Mouse (Mus musculus): ENCODE data around the gene Klf6.

The Klf6 gene

DNA sequence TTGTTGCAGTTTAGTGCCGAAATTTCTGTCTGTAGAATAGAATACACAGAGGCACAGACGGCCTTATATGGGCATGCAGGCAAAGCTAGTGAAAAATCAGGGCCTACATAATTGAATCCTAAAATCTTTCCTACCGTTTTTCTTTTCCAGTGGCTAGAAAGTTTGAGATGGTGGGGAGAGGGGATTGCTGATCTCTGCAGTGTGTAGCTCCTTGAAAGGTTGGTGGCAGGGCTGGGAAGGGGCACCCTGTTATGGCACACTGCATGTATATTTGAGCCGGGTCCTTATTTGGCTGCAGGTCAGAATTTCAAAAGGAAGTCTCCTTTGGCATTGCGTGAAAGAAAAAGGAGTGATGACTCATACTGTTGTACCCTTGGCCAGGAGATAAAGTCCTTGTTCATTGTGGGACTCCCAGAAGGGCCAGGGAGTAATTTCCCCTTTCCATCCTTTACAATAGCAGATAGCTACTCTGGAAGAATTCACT is 2.2 kb downstream of the Klf6 start:
- no peak for DNase-seq (ENCODE audit: low read depth, low spot score)

GRCm38 (mm10) chr13:5864265-5865097 is 3.2 kb downstream of the Klf6 start:
- DNase-seq (ENCODE audit: low read depth, low spot score), result no peak

GRCm38 (mm10) chr13:5865098-5865415 is 3.8 kb downstream of the Klf6 start:
- no peak for DNase-seq (ENCODE audit: low read depth, low spot score)

DNA sequence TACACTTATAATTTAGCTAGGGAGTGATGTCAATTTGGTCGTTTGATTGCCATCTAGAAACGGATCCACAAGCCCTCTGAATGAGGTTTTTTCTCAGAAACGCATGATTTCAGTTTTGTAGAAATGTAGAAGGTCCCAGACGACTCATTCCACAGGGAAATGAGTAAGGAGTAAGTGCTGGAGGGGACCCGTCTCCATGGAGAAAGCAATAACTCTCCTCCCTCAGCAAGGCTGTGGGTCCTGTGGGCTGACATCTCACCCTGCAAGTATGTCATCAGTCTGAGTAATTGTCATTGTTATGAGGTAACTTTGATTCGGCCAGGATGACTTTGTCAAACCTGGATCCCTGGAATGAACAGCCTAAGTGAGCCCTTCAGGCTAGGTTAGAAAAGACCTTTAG is 4.8 kb downstream of the Klf6 start:
- DNase-seq (ENCODE audit: low read depth, low spot score), result no peak

GRCm38 (mm10) chr13:5866532-5866931 is 5.2 kb downstream of the Klf6 start:
- no peak for DNase-seq (ENCODE audit: low read depth, low spot score)

DNA sequence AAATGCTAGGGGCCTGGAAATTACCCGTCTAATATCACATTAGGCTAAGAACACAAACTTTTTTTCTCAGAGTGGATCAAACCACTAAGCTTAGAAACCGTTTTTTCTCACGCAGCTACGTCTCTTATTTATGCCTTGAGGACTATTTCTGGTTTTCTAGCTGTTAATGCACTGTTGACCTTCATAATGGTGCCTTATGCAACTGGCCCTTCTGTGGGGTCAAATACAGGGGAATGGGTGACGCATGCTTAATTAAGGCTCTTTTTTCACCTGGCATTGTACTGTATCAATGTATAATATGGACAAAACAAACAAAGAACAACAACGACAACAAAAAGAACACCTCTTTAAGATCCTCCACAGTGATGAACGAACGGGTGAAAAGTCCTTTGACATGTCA is 7.1 kb downstream of the Klf6 start:
- no peak for DNase-seq (ENCODE audit: low read depth, low spot score)

DNA sequence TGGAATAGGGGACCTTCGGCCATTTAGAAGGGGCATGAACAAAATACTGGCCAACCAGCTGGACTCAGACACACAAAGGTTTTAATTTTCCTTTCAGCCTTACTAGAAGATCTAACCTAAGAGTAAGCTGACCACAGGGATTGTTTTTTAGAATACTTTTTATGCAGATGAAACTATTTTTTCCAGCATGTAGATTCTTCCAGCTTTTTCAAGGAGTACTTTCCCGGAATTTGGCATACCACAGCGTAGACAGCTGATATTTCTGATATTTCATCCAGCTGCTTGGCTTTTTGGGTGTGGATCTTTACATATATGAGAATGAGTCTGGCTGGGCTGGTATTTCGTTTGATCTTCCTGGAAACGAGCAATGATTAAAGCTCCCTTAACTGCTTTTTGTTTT is 8.2 kb downstream of the Klf6 start:
- no peak for DNase-seq (ENCODE audit: low read depth, low spot score)

- DNase-seq (ENCODE audit: low read depth, low spot score), result no peak
Measured at GRCm38 (mm10) chr13:5869842-5870241, 8.6 kb downstream of the Klf6 start.

DNA sequence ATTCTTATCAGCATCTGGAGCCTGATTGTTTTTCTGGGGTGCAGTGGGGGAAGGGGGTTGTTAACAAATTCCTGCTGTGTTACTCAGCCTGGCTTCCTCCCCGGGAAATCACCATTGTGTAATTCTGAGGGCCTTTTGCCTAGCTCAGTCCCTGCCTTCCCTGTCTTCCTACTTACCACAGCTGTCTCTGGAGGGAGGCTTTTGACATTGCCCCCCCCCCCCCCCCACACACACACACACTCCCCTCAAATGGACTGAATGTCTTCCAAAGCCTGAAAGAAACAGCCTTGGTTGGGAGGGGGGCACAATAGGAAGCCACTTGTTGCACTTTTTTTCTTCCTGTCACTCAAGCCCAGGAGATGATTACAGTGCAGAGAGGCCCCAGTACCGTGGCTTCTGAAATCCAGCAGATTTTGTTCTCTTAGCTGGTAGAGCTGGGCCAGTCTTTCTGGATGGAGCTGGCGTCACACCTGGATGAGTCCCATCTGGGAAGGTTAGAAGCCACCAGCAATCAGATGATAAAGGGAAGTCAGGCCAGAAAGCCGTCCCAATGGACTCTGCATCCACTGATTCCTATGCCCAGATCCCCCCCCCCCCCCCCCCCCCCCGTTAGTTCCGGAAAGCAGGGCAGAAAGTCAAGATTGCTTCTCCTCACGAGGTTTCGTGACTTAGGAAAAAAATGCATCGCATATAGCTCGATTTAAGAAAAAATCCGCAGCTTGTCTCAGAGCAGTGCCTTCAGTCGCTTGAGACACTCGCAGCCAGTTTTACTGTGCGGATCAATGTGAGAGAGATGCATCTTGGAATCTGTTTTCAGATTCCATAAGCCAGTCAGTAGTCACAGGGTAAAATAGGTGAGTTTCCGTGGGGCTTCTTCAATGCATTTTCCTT is 9.3 kb downstream of the Klf6 start:
- DNase-seq (ENCODE audit: low read depth, low spot score), result no peak

DNA sequence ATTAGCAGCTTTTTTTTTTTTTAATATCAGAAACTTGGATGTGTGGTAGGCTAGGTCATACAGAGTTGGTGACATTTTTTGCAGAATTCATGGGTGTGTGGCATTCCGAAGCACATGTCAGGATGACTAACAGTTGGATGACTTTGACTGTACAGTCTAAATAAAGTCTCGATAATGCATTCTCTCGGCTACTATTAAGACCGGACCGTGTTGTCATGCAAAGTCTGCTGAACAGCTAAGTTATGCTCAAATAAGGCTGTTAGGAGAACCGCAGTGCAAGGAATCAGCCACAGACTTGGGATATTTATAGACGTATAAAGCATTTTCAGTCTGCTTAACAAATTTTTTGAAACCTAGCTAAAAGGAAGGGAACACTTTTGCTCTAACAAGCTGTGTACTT is 10.1 kb downstream of the Klf6 start:
- DNase-seq (ENCODE audit: low read depth, low spot score), result no peak

GRCm38 (mm10) chr13:5873681-5874080 is 12.4 kb downstream of the Klf6 start:
- no peak for DNase-seq (ENCODE audit: low read depth, low spot score)

- DNase-seq (ENCODE audit: low read depth, low spot score), result no peak
Measured at GRCm38 (mm10) chr13:5875478-5875877, 14.2 kb downstream of the Klf6 start.

DNA sequence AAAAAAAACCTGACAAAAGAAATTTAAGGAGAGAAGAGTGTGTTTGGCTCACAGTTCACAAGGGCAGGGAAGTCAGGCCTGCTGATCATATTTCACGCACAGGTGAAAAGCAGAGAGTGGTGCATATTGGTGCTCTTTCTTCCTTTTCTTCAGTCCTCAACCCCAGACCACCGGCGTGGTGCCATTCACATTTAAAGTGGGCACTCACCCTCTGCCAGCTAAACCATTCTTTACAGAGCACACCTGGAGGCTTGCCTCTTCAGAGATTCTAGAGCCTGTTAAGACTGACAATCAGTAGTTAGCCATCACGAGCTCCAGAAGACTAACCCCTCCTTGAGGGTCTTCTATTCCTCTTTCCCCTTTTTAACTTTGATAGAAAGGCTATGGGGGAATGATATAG is 17.5 kb downstream of the Klf6 start:
- DNase-seq (ENCODE audit: low read depth, low spot score), result no peak

DNA sequence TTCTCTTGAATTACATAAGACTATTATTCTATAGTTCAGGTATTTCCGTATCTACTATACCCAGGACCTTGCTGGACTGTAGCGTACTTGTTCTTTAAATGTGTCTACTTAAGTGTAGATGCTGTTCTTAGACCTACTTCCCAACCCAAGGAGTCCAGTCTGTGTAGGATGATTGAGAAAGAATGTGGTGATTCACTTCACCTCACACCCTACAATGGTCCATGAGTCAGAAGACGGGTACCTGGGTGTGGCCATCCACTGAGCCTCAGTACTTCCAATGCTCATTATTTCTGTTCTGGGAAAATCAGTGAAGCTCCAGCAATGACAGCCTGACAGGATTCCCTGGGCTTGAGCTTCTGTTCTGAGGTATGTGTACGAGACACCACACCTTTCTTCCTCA is 25.5 kb downstream of the Klf6 start:
- no peak for DNase-seq (ENCODE audit: low read depth, low spot score)

DNA sequence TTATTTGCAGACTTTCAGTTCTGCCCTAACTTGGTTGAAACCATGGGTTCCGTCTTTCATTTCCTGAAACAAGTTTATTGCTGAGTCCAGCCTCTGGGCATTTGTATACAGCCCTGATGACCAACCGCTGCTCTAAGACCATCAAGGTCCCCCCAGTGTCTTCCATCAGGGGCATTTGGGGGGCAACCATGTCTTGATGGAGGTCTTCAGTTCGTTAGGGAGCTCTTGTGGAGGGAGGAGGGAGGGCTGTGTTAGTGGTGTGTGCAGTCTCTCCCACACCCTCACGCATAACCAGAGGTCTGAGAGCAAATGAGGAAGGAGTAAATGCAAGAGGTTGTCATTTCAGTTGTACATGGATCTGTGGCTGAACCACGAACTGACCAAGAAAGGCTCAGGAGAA is 26.9 kb downstream of the Klf6 start:
- DNase-seq (ENCODE audit: low read depth, low spot score), result no peak

DNA sequence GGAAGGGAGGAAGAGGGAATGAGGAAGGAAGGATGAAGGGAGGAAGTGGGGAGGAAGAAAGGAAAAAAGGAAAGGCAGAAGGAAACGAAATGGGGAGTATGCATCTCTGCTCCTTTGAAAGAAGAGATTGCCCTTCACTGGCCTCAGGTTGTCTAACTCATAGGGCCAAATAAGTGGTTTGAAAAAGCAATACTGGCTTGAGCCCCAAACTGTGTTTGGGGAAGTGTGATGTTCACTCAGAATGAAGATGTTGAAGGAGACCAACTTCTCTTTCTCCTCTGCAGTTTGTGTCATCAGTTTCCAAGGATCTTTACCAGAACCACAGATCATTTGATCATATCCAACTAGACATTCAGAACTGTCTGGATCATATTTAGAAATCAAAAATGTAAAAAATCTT is 27.4 kb downstream of the Klf6 start:
- no peak for DNase-seq (ENCODE audit: low read depth, low spot score)

DNA sequence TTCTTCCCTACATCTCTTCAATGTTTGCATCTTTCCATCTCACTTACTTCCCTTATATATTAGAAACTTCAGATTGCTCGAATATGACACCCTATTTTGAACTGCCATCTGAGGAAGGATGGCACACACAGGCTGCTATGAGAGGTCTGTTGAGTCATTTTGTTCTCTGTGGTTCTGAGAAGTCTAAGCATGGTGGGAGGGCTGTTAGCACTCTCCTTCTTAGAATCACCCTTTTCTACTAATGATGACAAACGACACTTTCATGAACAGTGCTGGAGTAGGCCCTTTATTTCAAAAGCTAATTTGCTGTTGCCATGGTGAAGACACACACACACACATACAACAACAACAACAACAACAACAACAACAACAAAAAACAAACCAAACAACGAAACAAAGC is 28.8 kb downstream of the Klf6 start:
- no peak for DNase-seq (ENCODE audit: low read depth, low spot score)

DNA sequence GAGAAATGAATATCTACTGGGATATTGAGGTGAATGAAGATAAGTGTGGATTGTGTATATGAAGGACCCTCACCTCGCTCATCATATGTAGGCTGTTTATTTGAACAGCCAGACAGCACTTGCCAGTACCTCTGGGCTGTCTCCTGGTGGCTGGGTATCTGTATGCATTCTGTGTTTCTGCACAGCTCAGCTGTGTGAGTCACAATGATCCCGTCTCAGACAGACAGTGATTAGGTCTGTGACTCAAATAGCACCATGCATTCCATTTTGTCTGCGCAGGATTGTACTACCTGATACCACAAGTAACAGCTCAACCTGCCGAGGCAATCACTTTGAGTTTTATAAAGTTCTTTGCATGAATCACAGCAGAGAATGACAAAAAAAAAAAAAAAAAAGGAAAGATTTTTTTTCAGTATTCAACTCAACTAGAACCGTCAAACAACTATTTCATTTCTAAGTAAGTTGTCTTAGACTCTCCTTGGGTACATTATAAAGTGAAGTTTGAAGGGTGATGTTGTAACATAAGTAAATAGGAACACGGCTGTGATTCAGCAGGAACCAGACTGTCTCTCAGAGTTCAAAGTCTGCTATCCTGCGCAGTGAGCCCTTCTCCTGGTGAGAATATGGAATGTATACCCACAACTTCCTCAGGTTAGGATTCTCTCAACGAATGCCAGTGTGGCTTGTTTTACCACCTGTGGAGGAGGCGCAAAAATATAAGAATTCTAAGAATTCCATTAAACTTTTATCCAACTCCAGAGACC is 31.6 kb downstream of the Klf6 start:
- DNase-seq (ENCODE audit: low read depth, low spot score), result no peak

DNA sequence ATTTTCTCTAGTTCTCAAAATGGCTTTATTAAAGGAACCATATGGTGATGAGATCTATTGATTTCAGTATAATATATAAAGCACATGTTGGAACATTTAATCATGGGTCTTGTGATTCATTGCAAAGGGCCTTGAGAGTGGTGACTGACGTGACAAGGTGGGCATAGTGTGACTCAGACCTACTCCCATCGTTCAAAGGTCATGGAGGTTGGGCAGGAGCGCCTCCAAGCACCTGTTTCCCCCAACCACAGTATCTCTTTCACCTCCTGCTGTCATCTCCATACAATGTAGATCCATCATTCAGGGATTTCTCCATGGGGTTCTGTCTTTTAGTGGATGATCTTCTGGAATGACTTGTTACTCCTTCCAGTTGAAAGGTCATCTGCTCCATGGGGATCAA is 33.6 kb downstream of the Klf6 start:
- no peak for DNase-seq (ENCODE audit: low read depth, low spot score)

- DNase-seq (ENCODE audit: low read depth, low spot score), result no peak
Measured at GRCm38 (mm10) chr13:5895851-5896250, 34.6 kb downstream of the Klf6 start.

GRCm38 (mm10) chr13:5897176-5897959 is 36.1 kb downstream of the Klf6 start:
- no peak for DNase-seq (ENCODE audit: low read depth, low spot score)
